Mouse (Mus musculus): ENCODE data around the gene Ssxb2.
"Not testable (repeated sequence)": the region's sequence is repeated elsewhere in the genome, so short reads cannot be mapped to it uniquely, and the experiment has no call there.

Gene Ssxb2

GRCm38 (mm10) chrX:8461626-8462025 lies at the start of gene Ssxb2:
Ssxb2 (minus strand) TSS chrX:8461726.
- TF ChIP-seq GATA4 (IDR thresholded peaks at IDR 0.05; ENCODE audit: insufficient replicate concordance, low read length): not testable (repeated sequence)

- not testable (repeated sequence) for TF ChIP-seq GATA4 (IDR thresholded peaks at IDR 0.05; ENCODE audit: insufficient replicate concordance, low read length)
Observed at GRCm38 (mm10) chrX:8413005-8413404, 48.5 kb downstream of the Ssxb2 start, which contains the start of gene Ssxb1. Ssxb1 (plus strand) TSS chrX:8413305.

Data from liver, adult (tissue).